Mouse (Mus musculus) lung, adult 2 months (tissue): ENCODE data around the gene Stk24. TPM values are rescaled to one million over a fixed set of nuclear protein-coding genes. Genes with fewer than 3 reads are reported as not detected.
A peak's percentile ranks its signal among the peaks of the same experiment; 100 is the strongest.

Source experiments
- DNase-seq: peaks from one replicate; pipeline ENCODE4 v3.0.0; 2022
- H3K4me1 ChIP-seq: fragments of 200-500 bp; 2 replicates; pipeline ENCODE4 v1.6.1; 2011; ENCODE audit warnings: low read length; ENCODE audit not compliant: control insufficient read depth, insufficient read depth
- H3K4me3 ChIP-seq: fragments of 200-500 bp; replicated peaks from 2 replicates; pipeline ENCODE3; 2011; ENCODE audit warnings: low read depth, mild to moderate bottlenecking, control low read depth, low read length; ENCODE audit errors: extremely low read depth
- CTCF ChIP-seq: fragments of 200-500 bp; IDR thresholded peaks from 2 replicates; pipeline ENCODE4 v1.5.1; 2011; ENCODE audit warnings: mild to moderate bottlenecking, low read length, control low read depth; ENCODE audit not compliant: insufficient read depth
- POLR2A ChIP-seq: fragments of 200-500 bp; IDR thresholded peaks from 2 replicates; pipeline ENCODE4 v1.6.1; 2011; ENCODE audit warnings: low read depth, mild to moderate bottlenecking, control low read depth, low read length, borderline replicate concordance; ENCODE audit errors: extremely low read depth
- WGBS: fragments of 180-500 bp; shearing (Covaris S2); methylation state at CpG from one replicate; pipeline ENCODE4 v1.1.7; 2018; 5-methylcytosine and 5-hydroxymethylcytosine counted together
- polyA plus RNA-seq: library from polyadenylated mRNA; depleted of rRNA; stranded (reverse); fragments of >200 nt; gene quantifications from 2 replicates; pipeline ENCODE4 v1.2.3, GENCODE M21; 2012

Gene Stk24
- polyA plus RNA-seq, 1 experiment: 26.9 TPM

GRCm38 (mm10) chr14:121280601-121281335, 99.0 kb downstream of the Stk24 start:
- 47% methylated on average over 16 of the region's 16 CpGs for WGBS
- no peak overlapping the region for H3K4me3 ChIP-seq
- H3K4me1 ChIP-seq: no peaks in the 10 kb centered on the region; the same call in 1 of the 2 replicates
- DNase-seq: no peak
- TF ChIP-seq CTCF: no peak
- no peak for TF ChIP-seq POLR2A

DNA sequence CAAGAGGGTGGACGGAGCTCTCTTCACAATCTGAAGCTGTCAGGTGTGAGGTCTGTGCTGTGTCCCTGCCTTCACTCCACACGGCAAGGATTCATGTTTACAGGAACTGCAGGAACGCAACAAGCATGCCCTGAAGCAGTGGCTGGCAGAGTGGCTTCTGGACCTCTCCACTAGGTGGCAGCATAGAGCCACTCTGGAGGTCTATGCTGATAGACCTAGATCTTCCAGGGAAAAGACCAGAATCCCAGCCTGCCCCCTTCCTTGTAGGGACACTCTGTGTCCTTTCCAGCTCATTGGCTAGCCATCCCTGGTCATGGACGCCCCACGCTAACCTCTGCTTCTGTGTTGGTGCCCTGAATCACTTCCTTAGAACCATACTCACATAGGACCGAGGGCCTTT, 100.7 kb downstream of the Stk24 start:
- 28% methylated on average over 6 of the region's 6 CpGs for WGBS
- peak; percentile 77 for DNase-seq
- no peak overlapping the region for H3K4me3 ChIP-seq
- H3K4me1 ChIP-seq: no peaks in the 10 kb centered on the region; the same call in 1 of the 2 replicates
- TF ChIP-seq POLR2A (no peak), CTCF (peak; percentile 86)

- DNase-seq: no peak
- Histone ChIP-seq H3K4me3 (no peak overlapping the region), H3K4me1 (no peaks in the 10 kb centered on the region; the same call in 1 of the 2 replicates)
- 53% methylated on average over 10 of the region's 10 CpGs for WGBS
- TF ChIP-seq CTCF: no peak
These were observed 103.8 kb downstream of the Stk24 start for GRCm38 (mm10) chr14:121276016-121276415.

GRCm38 (mm10) chr14:121274985-121275384, 104.8 kb downstream of the Stk24 start:
- no peaks in the 10 kb centered on the region; the same call in 1 of the 2 replicates for H3K4me1 ChIP-seq
- TF ChIP-seq CTCF (no peak), POLR2A (no peak)
- 75% methylated on average over 12 of the region's 12 CpGs for WGBS
- H3K4me3 ChIP-seq: no peak overlapping the region
- DNase-seq: no peak

- 60% methylated on average over 6 of the region's 6 CpGs for WGBS
- DNase-seq: no peak
- no peaks in the 10 kb centered on the region for H3K4me1 ChIP-seq
- TF ChIP-seq POLR2A: no peak
- TF ChIP-seq CTCF: no peak
- no peak overlapping the region for H3K4me3 ChIP-seq
These were observed 109.3 kb downstream of the Stk24 start for GRCm38 (mm10) chr14:121270490-121270889.

DNA sequence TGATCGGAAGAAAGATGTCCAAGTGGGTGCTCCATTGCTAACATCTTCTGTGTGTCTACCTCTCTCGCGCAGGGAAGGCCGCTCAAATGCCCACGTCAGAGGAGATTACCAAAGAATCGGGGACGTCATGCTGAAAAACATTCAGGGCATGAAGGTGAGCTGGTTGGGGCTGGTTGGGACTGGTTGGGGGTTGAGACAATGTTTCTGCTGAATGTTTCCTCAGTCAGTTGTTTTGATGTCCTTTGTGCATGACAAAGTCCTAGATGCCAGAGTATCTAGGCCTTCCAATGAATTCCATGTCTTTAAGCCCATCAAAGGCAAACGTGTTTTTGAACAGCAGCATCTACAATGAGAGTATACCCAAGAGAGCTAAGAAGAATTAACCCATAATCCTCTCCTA, 112.0 kb downstream of the Stk24 start:
- no peak overlapping the region for H3K4me3 ChIP-seq
- H3K4me1 ChIP-seq: peaks cover 11% of the 10 kb centered on the region
- no peak for DNase-seq
- TF ChIP-seq CTCF (no peak), POLR2A (no peak)
- WGBS: 90% methylated on average over 8 of the region's 8 CpGs

DNA sequence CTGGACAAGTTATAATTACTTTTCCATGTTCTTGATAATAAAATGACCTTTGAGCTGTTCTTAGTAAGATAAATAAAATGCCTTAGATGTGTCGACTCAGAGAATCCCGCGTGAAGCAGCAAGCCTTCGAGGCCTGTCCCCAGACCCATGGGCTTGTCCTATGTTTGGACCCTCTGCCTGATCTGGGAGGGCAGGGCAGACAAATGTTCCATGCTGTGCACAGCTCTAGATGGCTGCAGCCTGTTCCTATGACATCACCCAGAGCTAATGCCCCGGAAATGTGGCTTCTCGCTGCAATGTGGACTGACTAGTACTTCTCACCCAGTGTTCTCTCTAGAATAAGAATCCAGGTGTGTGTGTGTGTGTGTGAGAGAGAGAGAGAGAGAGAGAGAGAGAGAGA, 115.4 kb downstream of the Stk24 start:
- WGBS: 45% methylated on average over 6 of the region's 6 CpGs
- TF ChIP-seq POLR2A (no peak), CTCF (no peak)
- no peak for DNase-seq
- H3K4me1 ChIP-seq: peaks cover 14% of the 10 kb centered on the region
- no peak overlapping the region for H3K4me3 ChIP-seq

DNA sequence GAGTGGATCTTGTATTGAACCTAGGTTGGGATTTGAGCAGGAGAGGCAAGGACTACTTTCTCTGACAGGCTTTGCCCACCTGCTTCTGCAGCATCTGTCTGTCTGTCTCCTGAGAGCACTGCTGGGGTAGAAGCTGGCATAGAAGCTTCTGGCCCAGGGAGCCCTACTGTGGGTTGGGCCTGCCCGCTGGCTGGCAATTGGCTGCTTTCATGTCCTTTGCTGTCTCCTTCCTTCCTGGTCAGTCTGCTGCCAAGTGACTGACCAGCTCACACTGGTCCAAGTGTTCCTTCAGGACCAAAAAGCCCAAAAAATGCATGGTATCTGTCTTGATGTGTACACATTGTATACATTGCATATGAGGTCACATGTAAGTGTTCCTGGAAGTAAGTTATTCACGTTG, 115.9 kb downstream of the Stk24 start:
- TF ChIP-seq CTCF (no peak), POLR2A (no peak)
- 27% methylated on average over 2 of the region's 2 CpGs for WGBS
- Histone ChIP-seq H3K4me1 (peaks cover 14% of the 10 kb centered on the region), H3K4me3 (no peak overlapping the region)
- no peak for DNase-seq

- H3K4me1 ChIP-seq: peaks cover 14% of the 10 kb centered on the region
- 71% methylated on average over 4 of the region's 4 CpGs for WGBS
- no peak for TF ChIP-seq POLR2A
- TF ChIP-seq CTCF: no peak
- no peak for DNase-seq
- H3K4me3 ChIP-seq: no peak overlapping the region
These were observed 117.2 kb downstream of the Stk24 start for GRCm38 (mm10) chr14:121262606-121263005.

DNA sequence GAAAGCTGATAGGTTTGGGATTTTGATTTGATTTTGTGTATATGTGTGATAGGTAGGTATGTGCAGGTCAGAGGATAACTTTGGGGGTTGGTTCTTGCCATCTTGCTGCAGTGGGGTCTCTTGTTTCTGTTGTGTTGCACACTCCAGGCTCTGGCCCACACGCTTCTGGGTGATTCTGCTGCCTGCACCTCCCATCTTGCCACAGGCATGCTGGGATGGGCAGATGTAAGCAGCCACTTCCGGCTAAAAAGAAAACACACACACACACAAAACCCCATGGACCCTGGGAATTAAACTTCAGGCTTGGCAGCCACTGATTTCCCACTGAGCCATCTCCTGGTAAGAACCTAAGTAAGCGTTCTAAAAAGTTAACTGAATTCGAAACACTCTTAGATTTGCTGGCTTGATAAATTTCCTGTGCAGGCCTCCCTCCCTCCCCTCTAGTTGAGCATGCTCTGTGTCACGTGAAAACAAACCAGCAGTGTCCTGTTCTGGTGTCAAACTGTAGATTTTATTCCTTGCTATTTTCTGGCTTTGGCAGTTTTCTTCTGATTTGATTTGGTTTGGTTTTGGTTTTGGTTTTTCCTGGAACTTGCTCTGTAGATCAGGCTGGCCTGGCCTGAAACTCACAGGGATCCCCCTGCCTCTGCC, 118.5 kb downstream of the Stk24 start:
- Histone ChIP-seq H3K4me3 (no peak overlapping the region), H3K4me1 (peaks cover 14% of the 10 kb centered on the region)
- DNase-seq: no peak
- TF ChIP-seq POLR2A (no peak), CTCF (no peak)
- WGBS: 46% methylated on average over 5 of the region's 5 CpGs
